Mouse (Mus musculus) central nervous system, embryonic 11.5 days (tissue): ENCODE data around the gene Psme4. TPM values are rescaled to one million over a fixed set of nuclear protein-coding genes. Genes with fewer than 3 reads are reported as not detected.

Source experiments
- polyA plus RNA-seq: library from polyadenylated mRNA; depleted of rRNA; stranded (reverse); fragments of >200 nt; gene quantifications from 2 replicates; pipeline ENCODE4 v1.2.3, GENCODE M21; 2012; rRNA removed

Psme4 gene
- polyA plus RNA-seq: 53.3 and 66.9 TPM in 2 replicates

GRCm38 (mm10) chr11:30771267-30771903 is at the start of gene Psme4:
Psme4 (plus strand) TSS chr11:30771726.

DNA sequence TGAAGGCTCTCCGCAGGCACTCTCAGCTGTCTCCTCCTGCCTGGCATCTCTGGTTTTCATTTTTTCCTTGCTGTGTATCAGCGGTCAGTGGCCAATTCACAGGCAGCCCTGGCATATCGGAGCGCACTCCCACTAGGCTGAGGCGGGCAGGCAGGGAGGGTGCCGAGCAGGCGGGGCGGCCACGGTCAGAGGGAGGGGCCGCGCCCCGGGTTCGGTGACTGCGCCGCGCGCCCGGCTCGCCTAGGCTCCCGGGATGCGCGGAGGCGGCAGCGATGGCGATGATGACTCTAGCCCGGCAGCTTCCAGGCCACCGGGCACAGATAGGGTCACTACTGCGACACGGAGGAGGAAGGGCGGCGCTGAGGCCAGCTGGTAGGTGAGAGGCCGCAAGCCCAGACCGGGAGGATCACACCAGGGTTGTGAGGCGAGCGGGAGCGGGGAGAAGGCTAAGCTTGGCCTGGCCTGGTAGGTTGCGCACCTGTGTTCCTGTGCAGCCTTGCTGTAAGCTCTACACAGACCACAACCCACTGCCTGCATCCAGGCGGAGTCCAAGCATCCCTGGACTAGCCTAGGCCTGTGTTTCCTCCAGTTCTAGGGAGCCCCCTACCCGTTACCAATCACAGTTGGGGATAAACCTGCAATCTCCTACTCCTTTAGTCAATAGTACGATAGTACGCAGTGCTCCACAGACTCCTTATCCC is 113.8 kb downstream of the Psme4 start, which contains the start of the genes Gpr75 and Asb3:
TSS of gene Gpr75 (plus strand) at position 188 of the 701 bp plus-strand sequence.
TSS of gene Asb3 (plus strand) at position 246 of the 701 bp plus-strand sequence.

Other genes with a start within 250 kb of the Psme4 start
- gene Acyp2, start 122.1 kb upstream of the Psme4 start, polyA plus RNA-seq: 9.0 and 9.7 TPM in 2 replicates
- 0.62 and 1.1 TPM in 2 replicates for gene Gpr75, start 113.6 kb downstream of the Psme4 start, polyA plus RNA-seq
- 9.9 and 16.7 TPM in 2 replicates for gene Asb3, start 113.7 kb downstream of the Psme4 start, polyA plus RNA-seq
- gene Erlec1, start 182.6 kb downstream of the Psme4 start, polyA plus RNA-seq: 19.9 and 25.9 TPM in 2 replicates
- 4.2 and 5.4 TPM in 2 replicates for gene Chac2, start 214.6 kb downstream of the Psme4 start, polyA plus RNA-seq